Mouse (Mus musculus): Measurements from ENCODE around the gene Cnih4.

DNA sequence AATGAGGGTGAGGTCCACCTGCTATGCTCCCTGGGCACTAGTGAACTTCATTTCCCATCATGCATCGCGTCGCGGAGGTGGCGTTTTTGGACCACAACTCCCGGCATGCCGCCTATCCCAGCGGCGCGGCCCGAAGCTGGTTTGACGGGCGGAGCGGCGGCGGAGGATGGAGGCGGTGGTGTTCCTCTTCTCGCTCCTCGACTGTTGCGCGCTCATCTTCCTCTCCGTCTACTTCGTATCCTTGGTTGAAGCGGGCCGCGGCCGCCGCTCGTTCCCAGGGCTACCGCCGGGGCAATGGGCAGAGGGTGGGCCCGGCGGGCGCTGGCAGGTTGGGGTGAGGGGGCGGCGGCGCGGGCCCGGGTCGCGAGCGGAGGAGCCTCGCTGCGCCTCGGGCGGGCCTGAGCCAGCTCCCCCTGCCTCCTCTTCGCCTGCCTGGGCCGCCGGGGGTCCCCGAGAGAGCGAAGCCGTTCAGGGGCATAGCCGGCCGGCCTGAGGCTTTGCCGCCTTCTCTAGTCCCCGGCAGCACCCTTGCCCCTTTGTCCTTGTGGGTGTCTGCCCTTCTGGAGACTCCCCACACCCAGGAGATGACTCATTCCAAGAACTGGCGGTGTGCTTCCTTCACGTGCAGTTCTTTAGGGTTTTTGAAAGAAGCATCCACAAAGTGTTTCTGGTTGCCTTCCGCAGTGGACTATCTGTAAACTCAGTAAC lies 6.5 kb downstream of the Cnih4 start:
- no peak for TF ChIP-seq CTCF (IDR thresholded peaks at IDR 0.05)
- no peak for TF ChIP-seq EP300 (IDR thresholded peaks at IDR 0.05)
